Mouse (Mus musculus): Measurements from ENCODE around the gene Rnf103. TPM values are rescaled to one million over a fixed set of nuclear protein-coding genes. Genes with fewer than 3 reads are reported as not detected.

The Rnf103 gene
- polyA plus RNA-seq, 1 experiment = 23.3 TPM

- Histone ChIP-seq H3K4me1 (ENCODE audit: control insufficient read depth, insufficient read depth, low read length) (no peaks in the 10 kb centered on the region), H3K4me3 (ENCODE audit: insufficient read depth, low read length) (no peak overlapping the region), H3K27ac (ENCODE audit: insufficient read depth, low read length) (no peak overlapping the region)
- no peak for TF ChIP-seq CTCF (IDR thresholded peaks at IDR 0.05; ENCODE audit: borderline replicate concordance, insufficient read depth, low read length)
- TF ChIP-seq POLR2A (IDR thresholded peaks at IDR 0.05; ENCODE audit: low read depth, low read length) = no peak
Observed at GRCm38 (mm10) chr6:71486867-71487266, 6.8 kb upstream of the Rnf103 start.

- TF ChIP-seq CTCF (IDR thresholded peaks at IDR 0.05; ENCODE audit: borderline replicate concordance, insufficient read depth, low read length) (no peak), POLR2A (IDR thresholded peaks at IDR 0.05; ENCODE audit: low read depth, low read length) (no peak)
- H3K27ac ChIP-seq (ENCODE audit: insufficient read depth, low read length) = no peak overlapping the region
- H3K4me1 ChIP-seq (ENCODE audit: control insufficient read depth, insufficient read depth, low read length) = no peaks in the 10 kb centered on the region
- no peak overlapping the region for H3K4me3 ChIP-seq (ENCODE audit: insufficient read depth, low read length)
Observed at GRCm38 (mm10) chr6:71487966-71488365, 5.7 kb upstream of the Rnf103 start.

- no peak for TF ChIP-seq POLR2A (IDR thresholded peaks at IDR 0.05; ENCODE audit: low read depth, low read length)
- no peak for TF ChIP-seq CTCF (IDR thresholded peaks at IDR 0.05; ENCODE audit: borderline replicate concordance, insufficient read depth, low read length)
- H3K4me3 ChIP-seq (ENCODE audit: insufficient read depth, low read length) = no peak overlapping the region
- no peak overlapping the region for H3K27ac ChIP-seq (ENCODE audit: insufficient read depth, low read length)
- no peaks in the 10 kb centered on the region for H3K4me1 ChIP-seq (ENCODE audit: control insufficient read depth, insufficient read depth, low read length)
Observed at GRCm38 (mm10) chr6:71492136-71492535, 1.6 kb upstream of the Rnf103 start.

GRCm38 (mm10) chr6:71492756-71493674, 679 bp upstream of the Rnf103 start:
- Histone ChIP-seq H3K4me1 (ENCODE audit: control insufficient read depth, insufficient read depth, low read length) (no peaks in the 10 kb centered on the region), H3K4me3 (ENCODE audit: insufficient read depth, low read length) (peak overlapping the region; percentile 46), H3K27ac (ENCODE audit: insufficient read depth, low read length) (peak overlapping the region; percentile 15; the same call in 1 of the 2 replicates)
- TF ChIP-seq CTCF (IDR thresholded peaks at IDR 0.05; ENCODE audit: borderline replicate concordance, insufficient read depth, low read length) (no peak), POLR2A (IDR thresholded peaks at IDR 0.05; ENCODE audit: low read depth, low read length) (no peak)

GRCm38 (mm10) chr6:71494341-71495020, 787 bp downstream of the Rnf103 start:
- H3K4me1 ChIP-seq (ENCODE audit: control insufficient read depth, insufficient read depth, low read length) = no peaks in the 10 kb centered on the region
- peak overlapping the region; percentile 64 for H3K4me3 ChIP-seq (ENCODE audit: insufficient read depth, low read length)
- peak overlapping the region; percentile 76 for H3K27ac ChIP-seq (ENCODE audit: insufficient read depth, low read length)
- TF ChIP-seq CTCF (IDR thresholded peaks at IDR 0.05; ENCODE audit: borderline replicate concordance, insufficient read depth, low read length) = no peak
- TF ChIP-seq POLR2A (IDR thresholded peaks at IDR 0.05; ENCODE audit: low read depth, low read length) = peak; percentile 34

- no peak for TF ChIP-seq CTCF (IDR thresholded peaks at IDR 0.05; ENCODE audit: borderline replicate concordance, insufficient read depth, low read length)
- Histone ChIP-seq H3K4me1 (ENCODE audit: control insufficient read depth, insufficient read depth, low read length) (no peaks in the 10 kb centered on the region), H3K27ac (ENCODE audit: insufficient read depth, low read length) (no peak overlapping the region), H3K4me3 (ENCODE audit: insufficient read depth, low read length) (no peak overlapping the region)
Observed at GRCm38 (mm10) chr6:71500575-71500974, 6.9 kb downstream of the Rnf103 start.

GRCm38 (mm10) chr6:71503001-71503400, 9.3 kb downstream of the Rnf103 start:
- no peaks in the 10 kb centered on the region for H3K4me1 ChIP-seq (ENCODE audit: control insufficient read depth, insufficient read depth, low read length)
- TF ChIP-seq CTCF (IDR thresholded peaks at IDR 0.05; ENCODE audit: borderline replicate concordance, insufficient read depth, low read length) = no peak
- TF ChIP-seq POLR2A (IDR thresholded peaks at IDR 0.05; ENCODE audit: low read depth, low read length) = no peak

GRCm38 (mm10) chr6:71503670-71504069, 10.0 kb downstream of the Rnf103 start:
- H3K4me1 ChIP-seq (ENCODE audit: control insufficient read depth, insufficient read depth, low read length) = no peaks in the 10 kb centered on the region
- no peak for TF ChIP-seq POLR2A (IDR thresholded peaks at IDR 0.05; ENCODE audit: low read depth, low read length)
- no peak for TF ChIP-seq CTCF (IDR thresholded peaks at IDR 0.05; ENCODE audit: borderline replicate concordance, insufficient read depth, low read length)
- no peak overlapping the region for H3K27ac ChIP-seq (ENCODE audit: insufficient read depth, low read length)
- H3K4me3 ChIP-seq (ENCODE audit: insufficient read depth, low read length) = no peak overlapping the region

More at GRCm38 (mm10) chr6:71503001-71503400, 9.3 kb downstream of the Rnf103 start:
- Histone ChIP-seq H3K27ac (ENCODE audit: insufficient read depth, low read length) (no peak overlapping the region), H3K4me3 (ENCODE audit: insufficient read depth, low read length) (no peak overlapping the region)

- H3K4me3 ChIP-seq (ENCODE audit: insufficient read depth, low read length) = no peak overlapping the region
- TF ChIP-seq CTCF (IDR thresholded peaks at IDR 0.05; ENCODE audit: borderline replicate concordance, insufficient read depth, low read length) (no peak), POLR2A (IDR thresholded peaks at IDR 0.05; ENCODE audit: low read depth, low read length) (no peak)
- H3K27ac ChIP-seq (ENCODE audit: insufficient read depth, low read length) = no peak overlapping the region
- no peaks in the 10 kb centered on the region for H3K4me1 ChIP-seq (ENCODE audit: control insufficient read depth, insufficient read depth, low read length)
Observed at GRCm38 (mm10) chr6:71504091-71504490, 10.4 kb downstream of the Rnf103 start.

- Histone ChIP-seq H3K27ac (ENCODE audit: insufficient read depth, low read length) (no peak overlapping the region), H3K4me1 (ENCODE audit: control insufficient read depth, insufficient read depth, low read length) (no peaks in the 10 kb centered on the region), H3K4me3 (ENCODE audit: insufficient read depth, low read length) (no peak overlapping the region)
- TF ChIP-seq POLR2A (IDR thresholded peaks at IDR 0.05; ENCODE audit: low read depth, low read length) = no peak
Observed at GRCm38 (mm10) chr6:71505671-71506070, 12.0 kb downstream of the Rnf103 start.
